Mouse (Mus musculus) lung, postnatal 36 days (tissue): ENCODE results near the gene Phpt1.

Experiments
- DNase-seq: peaks from one replicate; pipeline ENCODE4 v3.0.0; 2022; ENCODE audit warnings: mixed read lengths

Phpt1 gene

GRCm38 (mm10) chr2:25581901-25582301 is 6.9 kb upstream of the Phpt1 start:
- DNase-seq, result no peak

GRCm38 (mm10) chr2:25581294-25581864 is 6.4 kb upstream of the Phpt1 start, which contains the start of gene Ajm1:
Ajm1 (minus strand) TSS chr2:25581757.
- peak; percentile 64 for DNase-seq

- DNase-seq, result no peak
These were observed 5.6 kb upstream of the Phpt1 start for GRCm38 (mm10) chr2:25580621-25581101.

GRCm38 (mm10) chr2:25579737-25580460 is 4.9 kb upstream of the Phpt1 start:
- DNase-seq, result peak; percentile 75

GRCm38 (mm10) chr2:25578796-25579736 is 4.0 kb upstream of the Phpt1 start:
- DNase-seq, result no peak

GRCm38 (mm10) chr2:25577951-25578795 is 3.1 kb upstream of the Phpt1 start:
- no peak for DNase-seq

GRCm38 (mm10) chr2:25576965-25577891 is 2.2 kb upstream of the Phpt1 start:
- no peak for DNase-seq

GRCm38 (mm10) chr2:25576028-25576850 is 1.2 kb upstream of the Phpt1 start:
- DNase-seq, result no peak

GRCm38 (mm10) chr2:25575432-25576027 is 506 bp upstream of the Phpt1 start:
- DNase-seq, result peak; percentile 47

GRCm38 (mm10) chr2:25574136-25574535 is 888 bp downstream of the Phpt1 start:
- DNase-seq, result no peak

- DNase-seq, result no peak
These were observed 2.0 kb downstream of the Phpt1 start for GRCm38 (mm10) chr2:25573068-25573467.

- DNase-seq, result no peak
These were observed 3.8 kb downstream of the Phpt1 start for GRCm38 (mm10) chr2:25571221-25571620.

GRCm38 (mm10) chr2:25569323-25569722 is 5.7 kb downstream of the Phpt1 start:
- DNase-seq, result no peak

- no peak for DNase-seq
These were observed 6.5 kb downstream of the Phpt1 start for GRCm38 (mm10) chr2:25568473-25569019.

GRCm38 (mm10) chr2:25566558-25566957 is 8.5 kb downstream of the Phpt1 start:
- DNase-seq, result no peak

GRCm38 (mm10) chr2:25565741-25566140 is 9.3 kb downstream of the Phpt1 start:
- no peak for DNase-seq

GRCm38 (mm10) chr2:25561946-25562345 is 13.1 kb downstream of the Phpt1 start:
- DNase-seq, result no peak

- no peak for DNase-seq
These were observed 14.5 kb downstream of the Phpt1 start for GRCm38 (mm10) chr2:25560551-25560950.

- DNase-seq, result no peak
These were observed 16.2 kb downstream of the Phpt1 start for GRCm38 (mm10) chr2:25558774-25559173.
